Mouse (Mus musculus) kidney, postnatal 0 days (tissue): ENCODE measurements around the gene Rpl10. TPM values are rescaled to one million over a fixed set of nuclear protein-coding genes. Genes with fewer than 3 reads are reported as not detected.

Experiments
- ATAC-seq: fragments of 200-750 bp; cut with Nextera tagmentation; replicated peaks from 2 replicates; pipeline ENCODE4 v1.8.0; 2017; ENCODE audit warnings: low read depth, moderate number of reproducible peaks, moderate TSS enrichment, moderate library complexity; ENCODE audit not compliant: low FRiP score
- DNase-seq: peaks from one replicate; pipeline ENCODE4 v3.0.0-alpha.2; 2016; ENCODE audit warnings: low spot score
- H3K27ac ChIP-seq: fragments of 300-500 bp; sonication (generic); 2 replicates; pipeline ENCODE4 v1.5.1; 2014; ENCODE audit warnings: mild to moderate bottlenecking
- H3K27me3 ChIP-seq: fragments of 300-500 bp; sonication (generic); 2 replicates; pipeline ENCODE4 v1.6.1; 2014; ENCODE audit warnings: low read length, mixed read lengths; ENCODE audit not compliant: insufficient read depth
- H3K36me3 ChIP-seq: fragments of 300-500 bp; sonication (generic); 2 replicates; pipeline ENCODE4 v1.6.1; 2014; ENCODE audit warnings: low read length, mixed read lengths; ENCODE audit not compliant: insufficient read depth
- H3K4me1 ChIP-seq: fragments of 300-500 bp; sonication (generic); replicated peaks from 2 replicates; pipeline ENCODE4 v1.6.1; 2014; ENCODE audit warnings: antibody characterized with exemption, low read length, mixed read lengths; ENCODE audit not compliant: insufficient read depth
- H3K4me2 ChIP-seq: fragments of 300-500 bp; sonication (generic); 2 replicates; pipeline ENCODE4 v1.6.1; 2014; ENCODE audit warnings: mild to moderate bottlenecking, low read length, moderate library complexity, mixed read lengths
- H3K4me3 ChIP-seq: fragments of 300-500 bp; sonication (generic); replicated peaks from 2 replicates; pipeline ENCODE4 v1.5.1; 2014; ENCODE audit warnings: low read depth, low read length
- H3K9ac ChIP-seq: fragments of 300-500 bp; sonication (generic); 2 replicates; pipeline ENCODE4 v1.6.1; 2014; ENCODE audit warnings: low read depth, low read length
- H3K9me3 ChIP-seq: fragments of 300-500 bp; sonication (generic); replicated peaks from 2 replicates; pipeline ENCODE4 v1.6.1; 2016; ENCODE audit warnings: low read length, inconsistent platforms, mixed read lengths
- CTCF ChIP-seq: IDR thresholded peaks from 2 replicates; pipeline ENCODE4 v1.5.1; 2016; ENCODE audit warnings: antibody characterized with exemption, low read depth, mild to moderate bottlenecking, moderate library complexity
- WGBS: fragments of 180-500 bp; shearing (Covaris S2); extraction: QIAGEN DNeasy Blood & Tissue Kit; methylation state at CpG from one replicate; pipeline ENCODE4 v1.1.7; 2014; 5-methylcytosine and 5-hydroxymethylcytosine counted together
- microRNA-seq: library from miRNA; unstranded; fragments of <30 nt; microRNA quantifications from one replicate; pipeline ENCODE4, GENCODE M21; 2016
- polyA plus RNA-seq: library from polyadenylated mRNA; unstranded; fragments of >200 nt; fragmentation: Nextera tagmentation; extraction: Ambion mirVana; gene quantifications from 2 replicates; pipeline ENCODE4 v1.2.1, GENCODE M21; 2015

The Rpl10 gene
- polyA plus RNA-seq, 1 experiment from 2014 or later, result 883 TPM

GRCm38 (mm10) chrX:74296538-74297448, 26.2 kb downstream of the Rpl10 start, which contains the start of gene Atp6ap1:
Gene Atp6ap1 (plus strand): TSS chrX:74297097.
- H3K27me3 ChIP-seq, result no peaks in the 10 kb centered on the region
- DNase-seq (peak; percentile 94), ATAC-seq (peak; percentile 99)
- 24% methylated on average over 37 of the region's 37 CpGs for WGBS
- no peaks in the 10 kb centered on the region for H3K9me3 ChIP-seq
- no peak for TF ChIP-seq CTCF
- H3K9ac ChIP-seq, result peak within 1 kb of the TSS; percentile 67
- H3K36me3 ChIP-seq, result peaks cover 8% of the 10 kb centered on the region; the same call in 1 of the 2 replicates
- peak within 1 kb of the TSS; percentile 70 for H3K27ac ChIP-seq
- H3K4me1 ChIP-seq, result no peaks in the 10 kb centered on the region
- H3K4me3 ChIP-seq, result peak within 1 kb of the TSS; percentile 55
- peak within 1 kb of the TSS; percentile 62 for H3K4me2 ChIP-seq

- H3K9me3 ChIP-seq, result no peaks in the 10 kb centered on the region
- H3K27me3 ChIP-seq, result no peaks in the 10 kb centered on the region
- H3K4me2 ChIP-seq, result no peak overlapping the region
- no peak for TF ChIP-seq CTCF
- WGBS, result 75% methylated on average over 1 of the region's 1 CpGs
- no peak overlapping the region for H3K9ac ChIP-seq
- no peak for ATAC-seq
- H3K4me1 ChIP-seq, result no peaks in the 10 kb centered on the region
- no peak for DNase-seq
- H3K36me3 ChIP-seq, result peaks cover 9% of the 10 kb centered on the region; the same call in 1 of the 2 replicates
- H3K4me3 ChIP-seq, result no peak overlapping the region
- no peak overlapping the region for H3K27ac ChIP-seq
Observed at GRCm38 (mm10) chrX:74298348-74298747, 27.7 kb downstream of the Rpl10 start.

GRCm38 (mm10) chrX:74299721-74300120, 29.1 kb downstream of the Rpl10 start:
- no peak for TF ChIP-seq CTCF
- Histone ChIP-seq H3K9me3 (no peaks in the 10 kb centered on the region), H3K36me3 (peaks cover 13% of the 10 kb centered on the region; the same call in 1 of the 2 replicates), H3K4me2 (no peak overlapping the region), H3K27ac (no peak overlapping the region), H3K4me3 (no peak overlapping the region), H3K9ac (no peak overlapping the region), H3K27me3 (no peaks in the 10 kb centered on the region), H3K4me1 (no peaks in the 10 kb centered on the region)
- DNase-seq, result no peak
- 85% methylated on average over 3 of the region's 3 CpGs for WGBS
- ATAC-seq, result no peak

GRCm38 (mm10) chrX:74304867-74305700, 34.5 kb downstream of the Rpl10 start, which contains the start of gene Gdi1:
Gene Gdi1 (plus strand): TSS chrX:74304998.
- peak within 1 kb of the TSS; percentile 60 for H3K4me2 ChIP-seq
- WGBS, result 22% methylated on average over 41 of the region's 41 CpGs
- peaks cover 26% of the 10 kb centered on the region; the same call in 1 of the 2 replicates for H3K36me3 ChIP-seq
- H3K4me1 ChIP-seq, result no peaks in the 10 kb centered on the region
- peak; percentile 47 for TF ChIP-seq CTCF
- H3K27me3 ChIP-seq, result no peaks in the 10 kb centered on the region
- H3K27ac ChIP-seq, result peak within 1 kb of the TSS; percentile 89
- ATAC-seq (peak; percentile 76), DNase-seq (peak; percentile 76)
- H3K4me3 ChIP-seq, result peak within 1 kb of the TSS; percentile 56
- no peaks in the 10 kb centered on the region for H3K9me3 ChIP-seq
- peak within 1 kb of the TSS; percentile 74 for H3K9ac ChIP-seq

- 0 out of 2 replicates have a peak, but pooled peaks have one; percentile 3 for TF ChIP-seq CTCF
- Histone ChIP-seq H3K4me2 (peak within 1 kb of the TSS; percentile 72), H3K4me1 (no peaks in the 10 kb centered on the region; the same call in 1 of the 2 replicates), H3K27me3 (no peaks in the 10 kb centered on the region), H3K27ac (peak within 1 kb of the TSS; percentile 78), H3K36me3 (0 out of 2 replicates have a peak, but pooled peaks cover 14% of the 10 kb centered on the region), H3K9me3 (no peaks in the 10 kb centered on the region), H3K9ac (peak within 1 kb of the TSS; percentile 72), H3K4me3 (peak within 1 kb of the TSS; percentile 56)
- DNase-seq (peak; percentile 89), ATAC-seq (peak; percentile 97)
- WGBS, result 26% methylated on average over 59 of the region's 59 CpGs
Observed at GRCm38 (mm10) chrX:74312540-74313464, 42.2 kb downstream of the Rpl10 start, which contains the start of gene Fam50a. Gene Fam50a (plus strand): TSS chrX:74313033.

Small RNAs within 50 kb of the gene (microRNA-seq; reads per million reads assigned to microRNA genes)
- gene Mir7091 (not detected), gene Mir7092 (0.60 reads per million)

Other genes with a start within 250 kb of the Rpl10 start
- 46.4 and 49.2 TPM in 2 replicates for gene Irak1, start 246.9 kb upstream of the Rpl10 start, polyA plus RNA-seq
- gene Opn1mw, start 143.3 kb upstream of the Rpl10 start, polyA plus RNA-seq, result not detected in 2 replicates
- 9.3 and 9.4 TPM in 2 replicates for gene Mecp2, start 135.4 kb upstream of the Rpl10 start, polyA plus RNA-seq
- not detected in 2 replicates for gene Tex28, start 103.0 kb upstream of the Rpl10 start, polyA plus RNA-seq
- gene Tktl1, start 93.6 kb upstream of the Rpl10 start, polyA plus RNA-seq, result not detected in 2 replicates
- 185 and 206 TPM in 2 replicates for gene Flna, start 21.0 kb upstream of the Rpl10 start, polyA plus RNA-seq
- 19.1 and 20.2 TPM in 2 replicates for gene Emd, start 16.1 kb upstream of the Rpl10 start, polyA plus RNA-seq
- gene Taz, start 11.1 kb downstream of the Rpl10 start, polyA plus RNA-seq, result 90.2 and 91.1 TPM in 2 replicates
- gene Dnase1l1, start 11.5 kb downstream of the Rpl10 start, polyA plus RNA-seq, result 14.1 and 15.0 TPM in 2 replicates
- gene Atp6ap1, start 26.3 kb downstream of the Rpl10 start, polyA plus RNA-seq, result 150 and 169 TPM in 2 replicates
- gene Gdi1, start 34.2 kb downstream of the Rpl10 start, polyA plus RNA-seq, result 95.2 and 111 TPM in 2 replicates
- 49.6 and 55.2 TPM in 2 replicates for gene Fam50a, start 42.2 kb downstream of the Rpl10 start, polyA plus RNA-seq
- gene Plxna3, start 58.3 kb downstream of the Rpl10 start, polyA plus RNA-seq, result 4.0 and 5.2 TPM in 2 replicates
- 134 and 138 TPM in 2 replicates for gene Lage3, start 82.8 kb downstream of the Rpl10 start, polyA plus RNA-seq
- gene Ubl4a, start 102.4 kb downstream of the Rpl10 start, polyA plus RNA-seq, result 65.2 TPM in 2 replicates
- gene Slc10a3, start 102.5 kb downstream of the Rpl10 start, polyA plus RNA-seq, result 23.4 and 24.1 TPM in 2 replicates
- 37.0 and 37.1 TPM in 2 replicates for gene Fam3a, start 122.5 kb downstream of the Rpl10 start, polyA plus RNA-seq
- 17.1 and 18.1 TPM in 2 replicates for gene Ikbkg, start 122.5 kb downstream of the Rpl10 start, polyA plus RNA-seq
- gene G6pdx, start 158.4 kb downstream of the Rpl10 start, polyA plus RNA-seq, result 31.8 and 34.5 TPM in 2 replicates
- not detected in 2 replicates for gene Gm6880, start 210.6 kb downstream of the Rpl10 start, polyA plus RNA-seq